Mouse (Mus musculus): ENCODE results near the gene Adcy10.

GRCm38 (mm10) chr1:165586366-165586765, 101.4 kb downstream of the Adcy10 start:
- no peak for TF ChIP-seq CTCF (IDR thresholded peaks at IDR 0.05; ENCODE audit: low read depth, low read length)
- TF ChIP-seq POLR2A (IDR thresholded peaks at IDR 0.05; ENCODE audit: insufficient read depth, low read length): no peak
- TF ChIP-seq EP300 (IDR thresholded peaks at IDR 0.05; ENCODE audit: insufficient read depth, low read depth, low read length): no peak
